Mouse (Mus musculus) neural tube, embryonic 13.5 days (tissue): Measurements from ENCODE around the gene Pef1. TPM values are rescaled to one million over a fixed set of nuclear protein-coding genes. Genes with fewer than 3 reads are reported as not detected.
A peak's percentile ranks its signal among the peaks of the same experiment; 100 is the strongest.

Experiments used
- ATAC-seq: fragments of 200-750 bp; cut with Nextera tagmentation; 2 replicates; pipeline ENCODE4 v1.8.0; 2017; ENCODE audit warnings: low read depth, mild to moderate bottlenecking, moderate TSS enrichment, moderate library complexity
- H3K27ac ChIP-seq: fragments of 300-500 bp; sonication (generic); replicated peaks from 2 replicates; pipeline ENCODE4 v1.5.1; 2015; ENCODE audit warnings: moderate library complexity, mild to moderate bottlenecking, inconsistent platforms
- H3K27me3 ChIP-seq: fragments of 300-500 bp; sonication (generic); 2 replicates; pipeline ENCODE4 v1.6.1; 2015; ENCODE audit warnings: mild to moderate bottlenecking, inconsistent platforms
- H3K36me3 ChIP-seq: fragments of 300-500 bp; sonication (generic); 2 replicates; pipeline ENCODE4 v1.6.1; 2015; ENCODE audit warnings: mild to moderate bottlenecking, inconsistent platforms
- H3K4me1 ChIP-seq: fragments of 300-500 bp; sonication (generic); replicated peaks from 2 replicates; pipeline ENCODE4 v1.6.1; 2015; ENCODE audit warnings: inconsistent platforms
- H3K4me2 ChIP-seq: fragments of 300-500 bp; sonication (generic); 2 replicates; pipeline ENCODE4 v1.6.1; 2015; ENCODE audit warnings: inconsistent platforms, mild to moderate bottlenecking, moderate library complexity
- H3K4me3 ChIP-seq: fragments of 300-500 bp; sonication (generic); 2 replicates; pipeline ENCODE4 v1.5.1; 2015; ENCODE audit warnings: mild to moderate bottlenecking, inconsistent platforms
- H3K9ac ChIP-seq: fragments of 300-500 bp; sonication (generic); 2 replicates; pipeline ENCODE4 v1.6.1; 2015; ENCODE audit warnings: moderate library complexity, mild to moderate bottlenecking, inconsistent platforms
- H3K9me3 ChIP-seq: fragments of 300-500 bp; sonication (generic); 2 replicates; pipeline ENCODE4 v1.6.1; 2016; ENCODE audit warnings: inconsistent platforms
- WGBS: fragments of 180-500 bp; shearing (Covaris S2); methylation state at CpG from one replicate; pipeline ENCODE4 v1.1.7; 2015; 5-methylcytosine and 5-hydroxymethylcytosine counted together
- polyA plus RNA-seq: library from polyadenylated mRNA; unstranded; fragments of >200 nt; fragmentation: Nextera tagmentation; extraction: Ambion mirVana; gene quantifications from 2 replicates; pipeline ENCODE4 v1.2.1, GENCODE M21; 2015

The Pef1 gene
- polyA plus RNA-seq, 1 experiment from 2014 or later: 61.8 TPM

- Histone ChIP-seq H3K4me2 (no peak overlapping the region), H3K9ac (no peak overlapping the region), H3K27ac (no peak overlapping the region), H3K27me3 (peaks cover 16% of the 10 kb centered on the region), H3K36me3 (no peaks in the 10 kb centered on the region), H3K4me3 (no peak overlapping the region), H3K9me3 (peaks cover 3% of the 10 kb centered on the region; the same call in 1 of the 2 replicates), H3K4me1 (peaks cover 29% of the 10 kb centered on the region)
- 83% methylated on average over 12 of the region's 12 CpGs for WGBS
- no peak for ATAC-seq
Measured at GRCm38 (mm10) chr4:130103632-130104031, 1.3 kb downstream of the Pef1 start.

GRCm38 (mm10) chr4:130104584-130104983, 2.2 kb downstream of the Pef1 start:
- Histone ChIP-seq H3K27me3 (peaks cover 11% of the 10 kb centered on the region), H3K9ac (no peak overlapping the region), H3K27ac (no peak overlapping the region), H3K4me3 (no peak overlapping the region), H3K4me1 (peaks cover 34% of the 10 kb centered on the region), H3K4me2 (no peak overlapping the region), H3K36me3 (no peaks in the 10 kb centered on the region), H3K9me3 (peaks cover 3% of the 10 kb centered on the region; the same call in 1 of the 2 replicates)
- 84% methylated on average over 4 of the region's 4 CpGs for WGBS
- no peak for ATAC-seq

GRCm38 (mm10) chr4:130107065-130107443, 4.7 kb downstream of the Pef1 start:
- Histone ChIP-seq H3K4me3 (peak overlapping the region; percentile 64), H3K4me2 (peak overlapping the region; percentile 73), H3K4me1 (peaks cover 22% of the 10 kb centered on the region), H3K27me3 (peaks cover 11% of the 10 kb centered on the region), H3K27ac (peak overlapping the region; percentile 35; the same call in 1 of the 2 replicates), H3K9me3 (peaks cover 3% of the 10 kb centered on the region; the same call in 1 of the 2 replicates), H3K36me3 (no peaks in the 10 kb centered on the region), H3K9ac (peak overlapping the region; percentile 55)
- WGBS: 11% methylated on average over 14 of the region's 14 CpGs
- ATAC-seq: peak; percentile 66

- peaks cover 3% of the 10 kb centered on the region; the same call in 1 of the 2 replicates for H3K9me3 ChIP-seq
- H3K4me1 ChIP-seq: peaks cover 17% of the 10 kb centered on the region
- peak; percentile 95 for ATAC-seq
- H3K36me3 ChIP-seq: 0 out of 2 replicates have a peak, but pooled peaks cover 2% of the 10 kb centered on the region
- peak overlapping the region; percentile 35; the same call in 1 of the 2 replicates for H3K27ac ChIP-seq
- peak overlapping the region; percentile 64 for H3K4me3 ChIP-seq
- peak overlapping the region; percentile 66 for H3K9ac ChIP-seq
- 1% methylated on average over 39 of the region's 39 CpGs for WGBS
- H3K27me3 ChIP-seq: peaks cover 11% of the 10 kb centered on the region
- peak overlapping the region; percentile 73 for H3K4me2 ChIP-seq
Measured at GRCm38 (mm10) chr4:130107444-130108131, 5.2 kb downstream of the Pef1 start.

- Histone ChIP-seq H3K4me3 (0 out of 2 replicates have a peak overlapping the region, but pooled peaks have one; percentile 64), H3K9me3 (no peaks in the 10 kb centered on the region; the same call in 1 of the 2 replicates), H3K9ac (0 out of 2 replicates have a peak overlapping the region, but pooled peaks have one; percentile 5), H3K4me2 (0 out of 2 replicates have a peak overlapping the region, but pooled peaks have one; percentile 73), H3K36me3 (0 out of 2 replicates have a peak, but pooled peaks cover 3% of the 10 kb centered on the region), H3K27ac (no peak overlapping the region), H3K27me3 (peaks cover 11% of the 10 kb centered on the region), H3K4me1 (peaks cover 17% of the 10 kb centered on the region)
- WGBS: 87% methylated on average over 3 of the region's 3 CpGs
- no peak for ATAC-seq
Measured at GRCm38 (mm10) chr4:130108929-130109328, 6.6 kb downstream of the Pef1 start.

- peaks cover 17% of the 10 kb centered on the region for H3K4me1 ChIP-seq
- H3K27me3 ChIP-seq: peaks cover 11% of the 10 kb centered on the region
- no peak overlapping the region for H3K27ac ChIP-seq
- H3K4me3 ChIP-seq: no peak overlapping the region
- no peak overlapping the region for H3K4me2 ChIP-seq
- ATAC-seq: no peak
- 90% methylated on average over 9 of the region's 9 CpGs for WGBS
- 0 out of 2 replicates have a peak, but pooled peaks cover 3% of the 10 kb centered on the region for H3K36me3 ChIP-seq
- no peak overlapping the region for H3K9ac ChIP-seq
- no peaks in the 10 kb centered on the region for H3K9me3 ChIP-seq
Measured at GRCm38 (mm10) chr4:130109666-130110065, 7.3 kb downstream of the Pef1 start.

- H3K4me3 ChIP-seq: no peak overlapping the region
- 0 out of 2 replicates have a peak, but pooled peaks cover 3% of the 10 kb centered on the region for H3K36me3 ChIP-seq
- no peak overlapping the region for H3K9ac ChIP-seq
- no peak for ATAC-seq
- H3K4me1 ChIP-seq: peaks cover 17% of the 10 kb centered on the region
- 90% methylated on average over 7 of the region's 7 CpGs for WGBS
- H3K9me3 ChIP-seq: no peaks in the 10 kb centered on the region
- no peak overlapping the region for H3K27ac ChIP-seq
- H3K27me3 ChIP-seq: peaks cover 11% of the 10 kb centered on the region
- no peak overlapping the region for H3K4me2 ChIP-seq
Measured at GRCm38 (mm10) chr4:130110091-130110490, 7.7 kb downstream of the Pef1 start.

- 91% methylated on average over 7 of the region's 7 CpGs for WGBS
- peaks cover 14% of the 10 kb centered on the region for H3K4me1 ChIP-seq
- no peak overlapping the region for H3K4me3 ChIP-seq
- no peak overlapping the region for H3K4me2 ChIP-seq
- peaks cover 3% of the 10 kb centered on the region; the same call in 1 of the 2 replicates for H3K36me3 ChIP-seq
- no peak overlapping the region for H3K27ac ChIP-seq
- ATAC-seq: no peak
- no peaks in the 10 kb centered on the region for H3K27me3 ChIP-seq
- no peak overlapping the region for H3K9ac ChIP-seq
- H3K9me3 ChIP-seq: no peaks in the 10 kb centered on the region
Measured at GRCm38 (mm10) chr4:130112299-130112698, 9.9 kb downstream of the Pef1 start.

GRCm38 (mm10) chr4:130112732-130113131, 10.4 kb downstream of the Pef1 start:
- Histone ChIP-seq H3K9me3 (peaks cover 1% of the 10 kb centered on the region; the same call in 1 of the 2 replicates), H3K27me3 (no peaks in the 10 kb centered on the region)
- WGBS: 96% methylated on average over 1 of the region's 1 CpGs

GRCm38 (mm10) chr4:130120752-130121151, 18.4 kb downstream of the Pef1 start:
- Histone ChIP-seq H3K36me3 (peaks cover 45% of the 10 kb centered on the region), H3K27ac (no peak overlapping the region), H3K4me3 (no peak overlapping the region), H3K4me2 (no peak overlapping the region), H3K9me3 (peaks cover 3% of the 10 kb centered on the region; the same call in 1 of the 2 replicates), H3K9ac (no peak overlapping the region), H3K27me3 (no peaks in the 10 kb centered on the region), H3K4me1 (no peaks in the 10 kb centered on the region)
- WGBS: 90% methylated on average over 4 of the region's 4 CpGs
- ATAC-seq: no peak

More at GRCm38 (mm10) chr4:130112732-130113131, 10.4 kb downstream of the Pef1 start:
- H3K4me3 ChIP-seq: no peak overlapping the region
- peaks cover 14% of the 10 kb centered on the region for H3K4me1 ChIP-seq
- no peak overlapping the region for H3K4me2 ChIP-seq
- H3K27ac ChIP-seq: no peak overlapping the region
- no peak for ATAC-seq
- H3K9ac ChIP-seq: no peak overlapping the region
- H3K36me3 ChIP-seq: peaks cover 4% of the 10 kb centered on the region; the same call in 1 of the 2 replicates

GRCm38 (mm10) chr4:130121560-130121959, 19.2 kb downstream of the Pef1 start:
- Histone ChIP-seq H3K4me2 (no peak overlapping the region), H3K27me3 (no peaks in the 10 kb centered on the region), H3K4me3 (no peak overlapping the region), H3K9ac (no peak overlapping the region), H3K36me3 (peaks cover 53% of the 10 kb centered on the region), H3K9me3 (peaks cover 3% of the 10 kb centered on the region; the same call in 1 of the 2 replicates), H3K27ac (no peak overlapping the region), H3K4me1 (no peaks in the 10 kb centered on the region)
- WGBS: 70% methylated on average over 8 of the region's 8 CpGs
- ATAC-seq: no peak

GRCm38 (mm10) chr4:130123020-130123419, 20.7 kb downstream of the Pef1 start:
- no peaks in the 10 kb centered on the region for H3K27me3 ChIP-seq
- H3K9me3 ChIP-seq: no peaks in the 10 kb centered on the region
- H3K4me1 ChIP-seq: no peaks in the 10 kb centered on the region
- ATAC-seq: no peak
- H3K9ac ChIP-seq: no peak overlapping the region
- H3K4me2 ChIP-seq: no peak overlapping the region
- H3K4me3 ChIP-seq: no peak overlapping the region
- 90% methylated on average over 5 of the region's 5 CpGs for WGBS
- no peak overlapping the region for H3K27ac ChIP-seq
- H3K36me3 ChIP-seq: peaks cover 65% of the 10 kb centered on the region
